Mouse (Mus musculus): ENCODE measurements around the gene Pde4dip.

Gene Pde4dip

DNA sequence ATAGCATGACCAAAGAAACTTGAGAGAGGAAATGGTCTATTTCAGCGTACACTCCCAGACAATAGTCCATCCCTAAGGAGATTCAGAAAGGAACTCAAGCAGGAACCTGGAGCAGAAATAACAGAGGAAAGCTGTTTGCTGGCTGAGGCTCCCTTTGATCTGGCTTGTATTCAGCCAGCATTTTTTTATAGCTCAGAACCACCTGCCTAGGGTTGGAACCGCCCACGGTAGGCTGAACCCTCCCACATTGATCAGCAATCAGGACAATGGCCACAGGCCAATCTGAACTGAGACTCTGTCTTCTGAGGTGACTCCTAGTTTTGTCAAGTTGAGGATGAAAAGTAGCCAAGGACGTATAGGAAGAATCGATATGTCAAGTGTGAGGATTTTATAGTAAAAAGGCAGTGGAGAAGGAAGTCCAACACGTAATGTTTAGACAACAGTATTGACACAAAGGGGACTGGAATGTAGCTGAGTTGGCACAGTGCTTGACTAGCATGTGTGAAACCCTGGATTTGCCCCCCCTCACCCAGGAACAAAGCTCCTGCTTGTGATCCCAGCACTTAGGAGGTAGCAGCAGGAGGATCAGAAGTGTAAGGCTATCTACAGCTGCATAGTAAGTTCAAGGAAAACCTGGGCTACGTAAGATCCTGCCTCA, 44.2 kb downstream of the Pde4dip start:
- no peak for DNase-seq (ENCODE audit: extremely low spot score, low spot score)

DNA sequence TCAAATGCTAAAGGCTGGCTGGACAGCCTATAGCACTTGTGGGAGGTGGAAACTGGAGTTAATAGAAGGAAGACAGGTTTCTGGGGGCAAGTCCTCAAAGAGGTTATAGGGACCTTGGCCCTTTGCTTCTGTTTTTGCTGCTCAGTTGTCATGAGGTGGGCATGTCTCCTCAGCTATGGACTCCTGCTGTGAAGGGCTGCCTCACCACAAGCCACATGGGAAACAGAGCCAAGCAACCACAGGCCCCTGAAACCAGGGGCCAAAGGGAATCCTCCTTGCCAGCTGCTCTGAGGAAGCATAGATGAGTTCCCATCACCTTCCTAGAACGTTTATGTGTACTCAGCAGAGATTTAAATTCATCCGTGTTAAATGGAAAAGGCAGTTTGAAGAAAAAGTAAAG, 45.9 kb downstream of the Pde4dip start:
- DNase-seq (ENCODE audit: extremely low spot score, low spot score): no peak

DNA sequence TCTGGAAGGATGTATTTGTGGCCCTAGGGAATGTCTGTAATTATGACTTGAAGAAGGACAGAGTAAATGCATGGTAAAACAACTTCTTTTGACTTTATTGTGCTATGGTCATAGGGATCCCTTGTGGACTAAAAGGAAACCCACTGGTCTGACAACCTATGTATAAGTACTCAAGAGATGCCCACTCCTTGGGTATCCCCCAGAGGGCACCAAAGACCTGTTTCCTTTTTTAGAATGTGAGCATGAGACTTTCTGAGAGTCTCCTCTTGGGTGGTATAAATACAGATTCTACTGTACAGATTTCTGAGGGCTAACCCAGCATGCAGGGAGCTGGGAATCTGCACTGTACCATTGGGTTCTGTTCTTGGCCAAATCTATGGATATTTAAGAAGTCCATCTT, 48.1 kb downstream of the Pde4dip start:
- DNase-seq (ENCODE audit: extremely low spot score, low spot score): no peak

DNA sequence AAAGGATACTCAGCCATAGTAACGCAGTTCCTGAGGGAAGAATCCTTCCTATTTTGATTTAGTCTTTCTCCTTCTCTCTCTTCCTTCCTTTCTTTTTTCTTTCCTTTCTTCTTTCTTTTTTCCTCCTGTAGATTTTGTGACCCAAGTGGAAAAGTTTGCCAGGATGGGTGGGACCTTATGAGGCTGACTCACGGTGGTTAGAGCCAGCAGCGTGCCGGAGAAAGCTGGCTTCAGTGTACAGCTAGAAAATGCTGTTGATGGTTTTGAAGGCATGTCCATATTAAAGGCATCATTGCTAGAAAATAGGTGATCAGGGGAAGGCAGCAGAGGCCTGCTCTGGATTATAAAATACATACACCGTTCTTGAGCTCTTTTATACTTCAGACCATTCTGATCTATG, 52.6 kb downstream of the Pde4dip start:
- no peak for DNase-seq (ENCODE audit: extremely low spot score, low spot score)

DNA sequence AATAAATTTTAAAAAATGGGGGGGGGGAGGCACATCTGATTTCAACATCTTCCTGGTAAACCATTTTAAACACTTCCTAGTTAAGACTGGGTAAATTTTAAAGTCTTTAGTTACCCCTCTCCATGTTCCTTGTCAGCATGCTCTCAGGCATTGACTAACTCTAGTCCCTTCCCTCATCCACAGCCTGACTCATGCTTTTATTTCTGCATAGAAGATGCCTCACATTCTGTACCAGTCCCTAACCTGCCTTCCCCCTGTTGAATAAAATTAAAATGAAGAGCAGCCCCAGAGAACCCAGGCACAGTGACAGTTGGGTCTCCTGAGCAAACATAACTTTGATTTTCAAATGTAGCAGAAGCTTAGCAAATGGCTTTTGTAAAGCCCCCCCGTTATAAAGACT, 53.9 kb downstream of the Pde4dip start:
- DNase-seq (ENCODE audit: extremely low spot score, low spot score): no peak

DNA sequence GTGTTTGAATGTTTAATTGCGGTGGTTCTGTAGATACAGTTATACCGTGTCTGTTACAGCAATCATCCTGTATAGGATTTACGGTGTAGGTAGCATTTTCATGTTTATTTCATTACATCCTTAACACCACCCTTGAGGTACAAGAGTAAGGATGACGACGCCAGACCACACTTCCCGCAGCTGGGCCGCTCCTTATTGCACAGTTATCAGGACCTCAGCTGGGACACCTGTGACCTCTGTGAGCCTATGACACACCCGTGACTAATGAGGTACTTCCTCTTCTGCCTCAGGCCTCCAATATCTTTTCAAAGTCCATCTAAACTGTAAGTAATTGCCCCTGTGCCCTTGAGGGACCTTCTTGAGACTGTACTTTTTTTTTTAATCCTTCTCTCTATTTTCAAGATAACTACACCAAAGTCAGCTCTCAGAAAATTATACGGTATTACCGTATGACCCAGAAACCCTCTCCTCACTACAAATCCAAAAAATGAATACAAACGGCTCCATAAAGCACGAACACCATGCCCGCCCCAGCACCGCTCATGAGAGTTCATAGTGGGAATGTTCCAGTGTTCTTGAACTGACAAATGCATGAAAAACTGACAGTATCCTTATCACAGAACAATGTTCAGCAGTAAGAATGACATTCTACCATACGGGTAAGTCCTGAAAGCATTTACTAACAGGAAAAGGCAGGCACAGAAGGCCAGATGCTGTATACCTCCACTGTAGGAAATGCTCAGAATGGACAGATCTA, 56.8 kb downstream of the Pde4dip start:
- no peak for DNase-seq (ENCODE audit: extremely low spot score, low spot score)

DNA sequence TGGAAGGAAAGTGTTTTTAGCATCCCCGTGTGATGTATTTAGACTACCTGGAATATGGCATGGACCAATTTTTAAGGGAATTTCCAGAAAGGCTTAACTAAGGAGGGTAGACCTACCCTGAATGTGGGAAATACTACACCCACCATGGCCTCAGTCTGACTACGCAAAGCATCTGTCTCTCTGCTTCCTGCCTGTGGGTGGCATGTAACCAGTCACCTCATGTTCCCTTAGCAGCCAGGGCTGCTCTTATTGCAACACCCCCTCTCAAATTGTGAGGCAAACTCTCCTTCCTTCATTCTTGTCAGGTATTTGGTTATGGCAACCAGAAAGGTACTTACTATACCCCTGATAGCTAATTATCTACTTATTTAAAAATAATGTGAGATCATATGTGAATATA, 57.9 kb downstream of the Pde4dip start:
- no peak for DNase-seq (ENCODE audit: extremely low spot score, low spot score)

DNA sequence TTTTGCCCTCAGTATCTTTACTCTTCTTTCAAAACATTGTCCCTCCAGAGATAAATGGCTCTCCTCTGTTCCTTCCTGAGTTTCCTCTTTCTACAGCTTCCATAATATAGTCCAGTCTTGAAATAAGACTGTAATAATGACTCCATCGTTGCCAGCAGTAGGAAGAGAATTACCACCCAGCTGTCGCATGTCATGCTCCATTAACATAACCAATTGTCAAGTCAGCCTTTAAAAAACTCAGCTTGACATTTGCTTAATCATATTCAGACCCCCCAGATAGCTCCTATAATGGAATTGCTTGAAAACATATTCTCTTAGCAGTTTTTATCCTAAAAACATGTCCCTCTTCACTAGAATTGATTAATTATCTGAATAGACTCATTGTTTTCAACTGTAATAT, 58.4 kb downstream of the Pde4dip start:
- no peak for DNase-seq (ENCODE audit: extremely low spot score, low spot score)

DNA sequence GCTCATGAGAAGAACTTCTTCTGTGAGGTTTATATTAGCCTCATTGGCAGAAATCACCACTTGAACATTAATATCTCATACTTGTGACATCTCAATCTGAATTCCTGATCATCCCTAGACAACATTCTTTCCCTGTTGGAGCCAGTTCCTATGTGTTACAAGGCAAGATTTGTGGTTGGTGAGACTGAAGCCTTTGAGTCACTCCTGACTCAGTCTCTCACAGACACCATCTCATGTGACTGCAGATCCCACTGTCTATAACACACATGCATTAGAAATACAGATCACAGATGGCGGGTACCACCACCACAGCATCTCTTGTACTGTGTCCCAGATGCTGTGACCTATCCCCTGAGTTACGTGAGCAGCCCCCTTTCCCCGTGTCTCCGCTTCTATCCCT, 60.2 kb downstream of the Pde4dip start:
- DNase-seq (ENCODE audit: extremely low spot score, low spot score): no peak

DNA sequence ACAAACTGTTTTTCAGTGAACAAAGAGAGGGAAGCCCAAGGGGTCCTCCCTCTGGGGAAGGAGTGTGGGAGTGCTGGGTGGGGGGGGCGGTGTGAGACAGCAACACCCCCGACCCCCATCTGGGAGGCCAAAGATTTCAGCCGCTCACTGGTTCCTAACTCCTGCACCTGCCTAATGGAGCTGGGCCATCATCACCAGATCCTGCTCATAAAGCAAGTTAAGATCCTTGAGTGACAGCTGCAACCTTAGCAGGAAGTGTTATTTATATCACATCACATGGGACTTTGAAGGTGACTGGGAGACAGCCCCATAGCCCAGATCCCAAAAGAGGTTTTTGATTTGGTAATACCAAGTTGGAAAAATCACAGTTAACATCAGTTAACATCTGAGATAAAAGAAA, 63.3 kb downstream of the Pde4dip start:
- DNase-seq (ENCODE audit: extremely low spot score, low spot score): no peak

DNA sequence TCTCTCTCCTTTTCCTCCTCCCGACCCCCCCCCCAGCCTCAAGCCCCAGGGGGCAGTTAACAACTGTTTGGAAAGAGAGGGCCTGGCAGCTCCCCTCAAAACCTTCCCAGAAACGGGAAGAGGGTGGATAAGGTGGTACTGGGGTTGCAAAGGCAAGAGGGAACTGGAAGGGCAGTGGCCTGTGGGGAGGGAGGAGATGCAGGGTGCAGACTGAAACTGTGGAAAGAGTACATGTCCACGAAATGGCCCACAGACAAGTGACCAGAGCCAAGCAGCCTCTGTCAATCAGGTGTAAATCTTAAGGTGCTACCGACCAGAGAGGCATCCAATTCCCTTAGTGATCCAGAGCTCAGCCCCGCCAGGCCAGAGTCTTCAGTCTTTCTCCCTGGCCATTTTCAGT, 63.8 kb downstream of the Pde4dip start:
- DNase-seq (ENCODE audit: extremely low spot score, low spot score): peak; percentile 51

DNA sequence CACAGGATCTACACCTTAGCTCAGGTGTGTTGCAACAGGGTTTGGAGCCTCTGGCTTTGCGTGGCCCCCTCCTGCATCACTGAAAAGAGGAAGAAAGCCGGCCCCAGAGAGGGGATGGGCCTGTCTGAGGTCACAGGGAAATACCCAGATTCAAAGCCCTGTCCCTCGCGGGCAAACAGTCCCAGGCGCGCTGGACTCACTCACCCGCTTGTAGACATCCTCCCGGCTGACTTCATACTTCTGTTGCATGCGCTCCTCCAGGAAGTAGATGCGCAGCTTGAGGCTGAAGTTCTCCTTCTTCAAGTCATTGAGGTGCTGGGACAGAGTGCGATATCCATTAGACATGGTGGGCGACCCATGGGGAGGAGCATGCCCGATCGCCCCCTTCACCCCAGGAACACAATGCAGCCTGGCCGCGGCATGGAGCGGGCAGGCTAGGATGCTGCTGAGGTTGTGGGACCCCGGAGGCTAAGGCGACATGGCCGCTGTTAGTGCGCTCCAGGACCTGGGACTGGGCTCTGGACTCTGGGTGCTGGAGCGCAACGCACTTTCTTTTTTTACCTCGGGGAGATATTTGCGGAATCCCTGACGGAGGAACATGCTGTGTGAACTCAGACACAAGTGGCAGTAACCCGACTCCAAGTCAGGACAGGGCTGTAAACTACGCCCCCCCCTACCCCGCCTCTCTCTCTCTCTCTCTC, 64.3 kb downstream of the Pde4dip start:
- peak; percentile 70 for DNase-seq (ENCODE audit: extremely low spot score, low spot score)

DNA sequence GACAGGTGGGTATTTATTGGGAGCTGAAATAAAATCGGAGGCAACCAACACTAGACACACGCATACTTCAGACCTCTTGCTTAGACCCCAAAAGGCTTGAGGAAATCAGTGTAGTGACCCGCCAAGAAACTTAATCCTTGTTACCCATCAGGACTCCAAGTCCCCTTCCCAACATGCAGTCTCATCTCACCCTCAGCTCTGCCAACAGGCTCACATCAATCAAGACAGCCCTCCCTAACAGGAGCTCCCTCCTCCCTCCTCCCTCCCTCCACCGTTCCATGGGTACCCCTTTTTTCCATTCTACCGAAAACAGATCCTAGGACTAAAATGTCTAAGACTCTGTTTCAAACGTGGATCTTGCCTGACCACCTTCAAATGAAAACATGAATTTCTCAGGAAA, 65.1 kb downstream of the Pde4dip start:
- DNase-seq (ENCODE audit: extremely low spot score, low spot score): no peak

DNA sequence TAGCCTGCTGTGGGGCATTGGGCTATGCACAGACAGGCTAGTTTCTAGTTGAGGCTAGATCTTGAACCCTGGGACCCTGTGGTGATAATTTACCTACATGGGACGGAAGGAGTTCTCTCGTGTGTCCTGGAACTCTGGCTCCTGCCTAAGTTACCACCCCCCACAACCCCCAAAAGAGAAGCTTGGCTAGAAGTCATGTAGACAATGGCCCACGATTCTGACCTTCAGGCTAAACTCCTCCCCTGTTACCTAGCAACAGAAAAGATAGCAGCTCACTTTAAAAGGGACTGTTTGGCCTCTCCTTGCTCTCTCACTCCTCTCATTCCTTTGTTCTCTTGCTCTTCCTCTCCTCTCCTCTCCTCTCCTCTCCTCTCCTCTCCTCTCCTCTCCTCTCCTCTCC, 69.5 kb downstream of the Pde4dip start:
- no peak for DNase-seq (ENCODE audit: extremely low spot score, low spot score)

DNA sequence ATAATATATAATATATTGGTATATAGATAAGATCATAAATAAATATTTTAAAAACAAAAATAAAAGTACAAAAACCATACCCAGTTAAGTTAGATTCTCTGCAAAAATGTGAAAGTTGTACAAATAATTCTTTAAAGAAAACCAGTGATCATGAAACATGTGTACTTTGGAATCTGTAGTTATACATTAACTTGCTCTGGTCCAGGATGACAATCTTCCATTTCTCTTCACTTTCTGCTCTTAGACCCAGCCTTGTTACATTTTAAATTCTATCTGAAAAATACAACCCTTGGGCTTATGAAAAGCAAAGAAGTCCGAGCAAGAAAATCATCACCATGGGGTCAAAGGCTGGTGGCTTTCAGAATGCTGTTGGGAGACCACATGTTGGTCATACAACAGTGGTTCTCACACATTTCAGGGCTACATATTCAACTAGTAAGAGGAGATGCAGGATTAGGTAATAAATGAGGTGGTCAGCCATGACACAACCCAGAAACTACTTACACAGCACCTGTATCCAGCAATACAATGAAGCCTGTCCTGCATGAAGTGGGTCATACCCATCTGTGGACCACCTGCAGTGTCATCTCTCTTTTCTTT, 70.0 kb downstream of the Pde4dip start:
- DNase-seq (ENCODE audit: extremely low spot score, low spot score): no peak

DNA sequence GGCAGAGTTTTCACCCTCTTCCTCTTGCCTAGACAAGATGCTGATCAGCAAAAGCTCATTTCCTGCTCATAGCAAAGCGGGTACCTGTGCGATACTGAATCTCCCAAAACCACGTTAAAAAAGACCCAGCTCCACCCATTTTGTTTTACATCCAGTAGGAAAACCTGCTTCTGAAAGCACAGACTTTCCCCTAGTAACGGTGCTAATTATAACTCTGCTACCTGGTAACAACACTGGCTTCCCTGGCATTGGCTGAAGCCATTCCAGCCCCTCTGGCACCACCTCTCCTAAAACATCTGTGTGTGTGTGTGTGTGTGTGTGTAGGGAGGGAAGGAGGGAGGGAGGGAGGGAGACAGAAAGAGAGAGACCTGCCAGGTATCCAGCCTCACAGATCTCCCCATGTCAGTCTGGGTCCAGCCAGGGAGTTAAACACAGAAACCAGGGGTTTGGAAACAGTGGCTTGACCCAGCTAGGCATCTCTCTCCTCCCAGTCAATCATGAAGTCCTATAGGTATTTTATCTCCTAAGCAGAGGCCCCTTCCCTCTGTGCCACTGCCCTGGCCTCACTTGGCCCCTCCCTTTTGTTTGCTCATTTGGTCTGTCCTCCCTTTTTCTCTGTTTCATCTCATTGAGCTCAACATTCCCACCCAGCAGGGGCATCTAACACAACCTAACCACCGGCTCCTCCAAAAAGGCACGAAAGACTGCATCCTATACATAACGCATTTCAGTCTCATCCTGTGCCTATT, 76.7 kb downstream of the Pde4dip start:
- DNase-seq (ENCODE audit: extremely low spot score, low spot score): no peak

DNA sequence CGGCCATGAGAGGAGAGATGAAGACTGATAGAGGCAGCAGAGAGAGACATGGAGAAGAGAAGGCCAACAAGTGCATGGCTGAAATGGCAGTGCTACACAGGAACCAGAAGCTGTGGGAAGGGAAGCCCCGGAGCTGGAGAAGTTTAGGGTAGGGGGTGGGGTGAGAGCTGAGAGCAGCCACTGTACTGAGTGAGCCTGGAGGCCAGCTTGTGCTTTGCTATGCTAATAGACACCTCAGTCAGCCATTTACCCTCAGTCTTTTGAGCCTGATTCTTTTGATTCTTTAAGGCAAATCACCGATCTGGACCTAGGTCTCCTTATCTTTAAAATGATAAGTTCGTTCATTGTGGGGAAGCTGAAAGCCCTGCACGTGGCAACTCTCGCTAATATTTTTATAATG, 77.3 kb downstream of the Pde4dip start:
- DNase-seq (ENCODE audit: extremely low spot score, low spot score): no peak

DNA sequence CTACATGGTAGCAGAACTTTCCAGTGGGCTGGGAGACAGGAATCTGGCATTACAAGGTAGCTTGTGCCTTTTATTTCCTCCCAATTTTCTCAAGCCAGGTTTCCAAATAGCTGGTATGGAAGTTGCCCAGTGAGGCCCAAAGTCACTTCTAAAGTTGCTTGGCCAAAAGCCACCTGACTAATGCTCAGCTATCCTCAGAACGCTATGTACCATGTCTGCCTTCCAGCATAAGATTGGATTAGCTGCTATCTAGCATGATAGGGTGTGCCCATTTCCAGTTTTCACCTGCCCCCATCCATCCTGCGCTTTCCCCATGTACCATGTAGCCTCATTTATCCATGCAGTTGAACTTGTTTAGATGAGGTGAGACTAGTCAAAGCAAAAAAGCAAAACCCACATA, 78.2 kb downstream of the Pde4dip start:
- no peak for DNase-seq (ENCODE audit: extremely low spot score, low spot score)

DNA sequence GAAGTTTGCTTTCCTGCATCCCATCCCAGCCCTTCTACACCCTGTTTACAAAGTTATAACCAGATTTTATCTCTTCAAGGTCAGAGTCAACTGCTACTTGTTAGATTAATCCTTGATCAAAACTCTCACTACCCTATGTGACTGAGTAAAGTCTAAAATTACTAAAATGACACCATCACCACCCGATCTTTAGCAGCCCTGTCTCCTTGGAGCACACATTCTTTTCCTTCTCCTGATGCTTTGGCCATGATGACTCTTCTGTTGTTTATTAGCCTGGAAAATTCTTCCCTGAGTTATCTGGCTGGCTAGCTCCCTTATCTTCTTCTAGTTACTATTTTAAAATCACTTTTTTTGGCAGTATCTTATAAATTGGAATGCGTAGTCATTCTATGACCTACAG, 82.9 kb downstream of the Pde4dip start:
- DNase-seq (ENCODE audit: extremely low spot score, low spot score): no peak

DNA sequence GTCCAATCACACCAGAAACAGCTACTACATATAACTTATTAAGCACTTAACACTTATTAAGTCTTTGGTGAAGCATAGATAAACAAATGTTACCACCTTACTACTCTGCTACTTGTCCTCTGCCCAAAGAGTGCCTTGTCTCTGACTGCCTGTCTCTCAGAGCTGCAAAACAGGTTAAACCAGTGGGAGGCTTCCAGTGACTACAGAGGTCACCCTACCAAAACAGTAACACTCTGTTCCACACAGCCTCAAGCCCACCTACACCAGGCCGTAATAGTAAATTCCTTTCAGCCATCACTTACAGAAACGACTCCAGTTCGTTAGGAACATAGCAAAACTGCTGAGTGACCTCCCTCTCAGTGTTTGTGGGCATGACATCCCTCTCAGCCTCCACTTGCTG, 84.8 kb downstream of the Pde4dip start:
- no peak for DNase-seq (ENCODE audit: extremely low spot score, low spot score)

DNA sequence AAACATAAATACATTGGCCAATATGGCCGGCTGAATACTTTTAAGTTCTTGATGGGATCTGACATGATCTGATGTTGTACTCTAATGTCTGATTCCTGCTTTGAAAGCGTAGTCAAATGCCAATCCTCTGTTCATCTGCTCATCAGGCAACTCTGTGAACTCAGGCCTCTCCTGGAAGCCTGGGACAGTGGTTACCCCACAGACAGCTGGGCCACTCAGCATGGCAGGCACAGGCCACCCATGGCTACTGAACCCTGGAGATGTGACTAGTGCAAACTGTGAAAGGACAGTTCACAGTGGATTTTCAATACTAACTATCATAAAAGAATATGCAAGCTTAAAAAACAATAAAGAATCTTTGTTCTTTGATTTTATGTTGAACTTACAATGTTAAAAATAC, 85.6 kb downstream of the Pde4dip start:
- no peak for DNase-seq (ENCODE audit: extremely low spot score, low spot score)

DNA sequence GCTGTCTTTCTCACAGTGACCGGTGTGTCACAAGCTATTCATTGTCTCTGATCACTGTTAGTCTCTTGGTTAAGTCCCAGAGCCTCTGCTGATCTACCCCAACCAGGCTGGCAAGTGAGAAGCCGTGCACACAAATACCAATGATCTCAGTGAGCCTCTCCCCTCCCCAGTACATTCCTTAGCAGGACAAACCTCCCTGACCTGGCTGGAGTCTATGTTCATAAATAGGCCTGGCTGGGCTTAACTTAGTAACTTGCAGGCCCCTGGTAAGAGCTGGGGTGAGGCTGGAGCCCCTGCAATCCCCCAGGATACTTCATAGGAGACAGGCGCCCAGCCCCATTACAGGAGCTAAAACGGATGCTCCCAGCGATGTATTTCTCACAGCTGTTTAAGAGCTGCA, 86.2 kb downstream of the Pde4dip start:
- DNase-seq (ENCODE audit: extremely low spot score, low spot score): no peak

Data from neural tube, embryonic 10.5 days (tissue).